Mouse (Mus musculus) testis, adult 2 months (tissue): ENCODE measurements around the gene Ust.

Experiments
- CTCF ChIP-seq: fragments of 200-500 bp; IDR thresholded peaks from 2 replicates; pipeline ENCODE4 v1.5.1; 2012; ENCODE audit warnings: low read depth, mild to moderate bottlenecking, inconsistent platforms, low read length, moderate library complexity; ENCODE audit not compliant: control insufficient read depth, insufficient read depth, insufficient replicate concordance
- POLR2A ChIP-seq: fragments of 200-500 bp; IDR thresholded peaks from 2 replicates; pipeline ENCODE4 v1.6.1; 2012; ENCODE audit warnings: low read depth, mild to moderate bottlenecking, inconsistent platforms, low read length, moderate library complexity; ENCODE audit not compliant: control insufficient read depth

DNA sequence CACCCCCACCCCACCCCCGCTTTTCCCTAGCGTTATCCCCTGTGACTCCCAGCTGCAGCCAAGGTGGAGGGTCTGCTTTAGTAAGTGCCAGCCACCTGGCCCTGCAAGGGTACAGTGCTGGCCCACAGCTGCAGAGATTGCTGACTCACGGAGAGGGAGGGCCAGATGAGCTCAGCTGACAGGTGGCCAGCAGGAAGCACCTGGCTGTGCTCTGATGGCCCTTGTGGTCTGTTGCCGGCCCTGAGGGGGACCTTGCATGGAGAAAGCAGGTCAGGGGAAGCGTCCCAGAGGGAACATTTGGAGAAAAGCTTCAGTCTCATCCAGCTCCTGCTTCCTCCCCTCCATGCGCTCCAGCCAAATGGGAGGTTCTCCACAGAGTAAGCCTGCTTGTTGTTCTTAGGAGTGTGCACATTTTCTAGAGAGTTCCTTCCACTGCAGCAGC is 231.3 kb downstream of the Ust start:
- TF ChIP-seq CTCF (no peak), POLR2A (no peak)
